Mouse (Mus musculus) MEL (cell line): ENCODE results near the gene Fat3.

ENCODE experiments used
- RCOR1 ChIP-seq: IDR thresholded peaks from 2 replicates; pipeline ENCODE4 v1.6.1; 2012; ENCODE audit warnings: low read depth, mild to moderate bottlenecking, inconsistent platforms, low read length, improper control_type of control experiment
- TCF12 ChIP-seq: IDR thresholded peaks from 2 replicates; pipeline ENCODE4 v1.6.1; 2014; ENCODE audit warnings: low read depth, mild to moderate bottlenecking, inconsistent platforms, low read length, improper control_type of control experiment, moderate library complexity

GRCm38 (mm10) chr9:16026054-16026453 is 475.0 kb downstream of the Fat3 start:
- TF ChIP-seq RCOR1 (no peak), TCF12 (no peak)
